Mouse (Mus musculus) heart, embryonic 14.5 days (tissue): ENCODE measurements around the gene 5730522E02Rik. TPM values are rescaled to one million over a fixed set of nuclear protein-coding genes. Genes with fewer than 3 reads are reported as not detected.
A peak's percentile ranks its signal among the peaks of the same experiment; 100 is the strongest.

Source experiments
- ATAC-seq: fragments of 200-750 bp; cut with Nextera tagmentation; 2 replicates; pipeline ENCODE4 v1.8.0; 2017; ENCODE audit warnings: low read depth, moderate TSS enrichment; ENCODE audit not compliant: insufficient number of reproducible peaks, insufficient read depth, low FRiP score
- H3K27ac ChIP-seq, 2 experiments: fragments of 200-500 bp in 1 of 2; fragments of 300-500 bp in 1 of 2; sonication (generic) in 1 of 2; replicated peaks in 1 of 2; 2 replicates each; pipeline ENCODE4 v1.5.1; 2012 to 2014; ENCODE audit warnings: low read depth in 2 of 2, low read length in 2 of 2, control low read depth in 1 of 2, mild to moderate bottlenecking in 1 of 2, mixed read lengths in 1 of 2; ENCODE audit not compliant: control insufficient read depth in 1 of 2, insufficient read depth in 1 of 2
- H3K27me3 ChIP-seq: fragments of 300-500 bp; sonication (generic); 2 replicates; pipeline ENCODE4 v1.6.1; 2014; ENCODE audit warnings: mild to moderate bottlenecking, low read length, control low read depth; ENCODE audit not compliant: control insufficient read depth, insufficient read depth
- H3K36me3 ChIP-seq: fragments of 300-500 bp; sonication (generic); 2 replicates; pipeline ENCODE4 v1.6.1; 2014; ENCODE audit warnings: mild to moderate bottlenecking, control low read depth, low read length, mixed read lengths; ENCODE audit not compliant: control insufficient read depth, insufficient read depth
- H3K4me1 ChIP-seq, 2 experiments: fragments of 200-500 bp in 1 of 2; fragments of 300-500 bp in 1 of 2; sonication (generic) in 1 of 2; 2 replicates each; pipeline ENCODE4 v1.6.1; 2012 to 2014; ENCODE audit warnings: low read length in 2 of 2, control low read depth in 1 of 2, mixed read lengths in 1 of 2; ENCODE audit not compliant: control insufficient read depth in 2 of 2, insufficient read depth in 2 of 2
- H3K4me2 ChIP-seq: fragments of 300-500 bp; sonication (generic); 2 replicates; pipeline ENCODE4 v1.6.1; 2014; ENCODE audit warnings: mild to moderate bottlenecking, low read length
- H3K4me3 ChIP-seq, 2 experiments: fragments of 200-500 bp in 1 of 2; fragments of 300-500 bp in 1 of 2; sonication (generic) in 1 of 2; 2 replicates each; pipeline ENCODE4 v1.5.1; 2012 to 2014; ENCODE audit warnings: low read length in 2 of 2, mild to moderate bottlenecking in 2 of 2, control low read depth in 1 of 2, low read depth in 1 of 2, moderate library complexity in 1 of 2; ENCODE audit not compliant: control insufficient read depth in 1 of 2, insufficient read depth in 1 of 2
- H3K9ac ChIP-seq: fragments of 300-500 bp; sonication (generic); 2 replicates; pipeline ENCODE4 v1.6.1; 2014; ENCODE audit warnings: mild to moderate bottlenecking, low read length
- H3K9me3 ChIP-seq: fragments of 300-500 bp; sonication (generic); 2 replicates; pipeline ENCODE4 v1.6.1; 2016; ENCODE audit warnings: low read length, control low read depth; ENCODE audit not compliant: control insufficient read depth
- WGBS: fragments of 180-500 bp; shearing (Covaris S2); extraction: QIAGEN DNeasy Blood & Tissue Kit; methylation state at CpG from one replicate; pipeline ENCODE4 v1.1.7; 2014; 5-methylcytosine and 5-hydroxymethylcytosine counted together
- polyA plus RNA-seq: library from polyadenylated mRNA; unstranded; fragments of >200 nt; fragmentation: Nextera tagmentation; extraction: Ambion mirVana; gene quantifications from 2 replicates; pipeline ENCODE4 v1.2.1, GENCODE M21; 2014

Gene 5730522E02Rik
- polyA plus RNA-seq, 1 experiment from 2014 or later, result 0.77 TPM

DNA sequence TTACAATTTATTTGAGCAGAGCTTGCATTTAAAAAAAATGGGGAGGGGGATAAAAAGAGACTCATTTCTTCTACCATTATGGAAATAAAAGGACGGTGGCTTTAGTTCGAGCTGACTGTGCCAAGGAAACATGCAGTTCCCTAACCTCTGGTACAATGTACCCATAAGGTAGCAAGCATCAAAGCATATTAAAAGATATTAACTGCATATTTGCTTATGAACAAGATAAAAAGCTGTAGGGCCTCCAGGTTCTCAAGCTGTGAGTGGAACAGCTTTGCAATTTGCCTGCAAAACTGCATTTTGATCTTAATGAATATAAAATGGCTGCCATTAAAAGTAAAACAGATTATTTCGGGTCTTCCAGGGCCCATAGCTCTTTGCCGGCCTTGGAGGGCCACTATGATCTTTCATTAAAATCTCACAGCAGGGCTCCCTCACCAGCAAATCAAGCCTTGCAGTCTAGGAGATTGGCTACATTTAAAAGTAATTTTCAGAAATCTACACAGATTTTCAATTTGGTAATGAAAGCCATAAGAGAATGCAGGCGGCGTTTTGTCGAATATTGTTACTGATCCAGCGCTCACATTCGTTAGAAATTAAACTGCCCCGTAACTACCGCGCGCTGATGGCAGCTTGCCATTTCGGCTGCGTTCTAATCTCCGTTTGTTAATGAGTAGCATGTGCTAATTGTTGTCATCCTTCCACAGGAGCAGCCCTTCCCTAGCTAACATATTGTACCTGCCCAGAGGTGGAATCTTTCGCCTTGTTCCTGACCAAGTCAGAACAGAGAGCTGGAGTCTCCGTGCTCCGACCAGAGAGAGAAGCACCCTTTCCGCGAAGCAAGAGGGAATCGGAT is 565.6 kb downstream of the 5730522E02Rik start:
- 58% methylated on average over 22 of the region's 22 CpGs for WGBS
- Histone ChIP-seq H3K4me1 (no peaks in the 10 kb centered on the region), H3K9ac (no peak overlapping the region), H3K4me3 (peak overlapping the region; percentile 19 to 31), H3K36me3 (no peaks in the 10 kb centered on the region), H3K27ac (no peak overlapping the region), H3K4me2 (peak overlapping the region; percentile 54), H3K27me3 (no peaks in the 10 kb centered on the region), H3K9me3 (no peaks in the 10 kb centered on the region)
- no peak for ATAC-seq

DNA sequence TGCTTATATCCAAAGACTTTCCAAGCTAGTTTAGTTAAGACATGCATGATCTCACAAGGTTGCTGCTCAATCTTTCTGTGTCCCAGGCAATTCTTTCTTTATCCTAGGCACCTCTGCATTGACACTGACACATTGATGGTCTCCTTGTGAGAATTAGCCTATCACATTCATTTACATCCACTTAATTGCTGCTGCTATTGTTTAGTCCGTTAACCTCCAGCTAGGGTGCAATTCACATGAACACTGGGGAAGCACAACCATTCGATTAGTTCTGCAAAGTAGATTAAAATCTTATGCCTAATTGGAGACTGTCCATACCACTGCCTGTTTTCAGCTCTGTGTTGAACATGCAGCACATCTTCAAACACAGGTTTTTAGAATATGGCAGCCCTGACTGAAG is 603.7 kb downstream of the 5730522E02Rik start:
- Histone ChIP-seq H3K9me3 (no peaks in the 10 kb centered on the region), H3K9ac (no peak overlapping the region), H3K4me1 (no peaks in the 10 kb centered on the region), H3K27me3 (no peaks in the 10 kb centered on the region), H3K4me2 (no peak overlapping the region), H3K4me3 (no peak overlapping the region), H3K27ac (no peak overlapping the region), H3K36me3 (no peaks in the 10 kb centered on the region)
- 73% methylated on average over 2 of the region's 2 CpGs for WGBS
- no peak for ATAC-seq

DNA sequence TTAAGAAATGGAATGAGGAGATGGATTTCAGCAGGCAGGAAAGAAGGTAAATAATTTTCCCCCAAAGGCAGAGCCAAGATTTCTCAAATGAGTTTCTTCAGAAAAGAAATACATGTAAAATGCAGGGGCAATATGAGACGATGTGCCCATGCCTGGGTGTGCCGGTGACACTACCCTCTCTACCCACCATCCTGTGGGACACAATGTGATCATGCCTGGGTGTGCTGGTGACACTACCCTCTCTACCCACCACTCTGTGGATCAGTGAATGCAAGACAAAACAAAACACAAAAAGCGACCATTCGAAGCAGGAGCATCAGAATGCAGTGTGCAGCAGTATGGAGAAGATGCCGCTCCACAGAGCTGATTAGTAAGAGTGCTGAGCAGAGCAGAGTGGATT is 610.5 kb downstream of the 5730522E02Rik start:
- no peak for ATAC-seq
- H3K27ac ChIP-seq, result no peak overlapping the region
- H3K4me1 ChIP-seq, result no peaks in the 10 kb centered on the region
- H3K4me2 ChIP-seq, result no peak overlapping the region
- no peaks in the 10 kb centered on the region for H3K27me3 ChIP-seq
- H3K9ac ChIP-seq, result no peak overlapping the region
- H3K36me3 ChIP-seq, result no peaks in the 10 kb centered on the region
- 86% methylated on average over 5 of the region's 5 CpGs for WGBS
- no peaks in the 10 kb centered on the region for H3K9me3 ChIP-seq
- H3K4me3 ChIP-seq, result no peak overlapping the region

DNA sequence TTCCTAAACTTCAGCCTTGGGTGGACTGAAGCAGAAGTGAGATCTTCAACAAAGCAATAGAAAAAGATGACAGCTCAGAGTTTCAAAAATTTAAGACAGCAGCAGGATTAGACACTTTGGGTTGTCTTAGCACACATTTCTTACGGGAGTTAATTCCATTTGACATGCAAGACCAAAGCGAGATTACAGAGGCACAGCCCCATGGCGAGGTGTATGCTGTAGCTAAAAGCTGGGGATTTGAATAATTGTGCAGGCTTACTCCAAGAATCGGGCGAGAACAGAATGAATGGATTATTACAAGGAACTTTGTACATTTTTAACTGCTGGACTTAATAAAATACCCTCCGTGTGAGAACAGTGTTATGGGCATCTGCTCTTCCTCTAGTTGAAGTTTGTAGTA is 615.3 kb downstream of the 5730522E02Rik start:
- H3K27me3 ChIP-seq, result no peaks in the 10 kb centered on the region
- no peak overlapping the region for H3K9ac ChIP-seq
- ATAC-seq, result no peak
- 73% methylated on average over 6 of the region's 6 CpGs for WGBS
- H3K27ac ChIP-seq, result no peak overlapping the region
- H3K4me3 ChIP-seq, result no peak overlapping the region
- H3K4me1 ChIP-seq, result no peaks in the 10 kb centered on the region; a peak in 1 of 4 replicates
- H3K36me3 ChIP-seq, result no peaks in the 10 kb centered on the region
- H3K4me2 ChIP-seq, result no peak overlapping the region
- no peaks in the 10 kb centered on the region for H3K9me3 ChIP-seq

DNA sequence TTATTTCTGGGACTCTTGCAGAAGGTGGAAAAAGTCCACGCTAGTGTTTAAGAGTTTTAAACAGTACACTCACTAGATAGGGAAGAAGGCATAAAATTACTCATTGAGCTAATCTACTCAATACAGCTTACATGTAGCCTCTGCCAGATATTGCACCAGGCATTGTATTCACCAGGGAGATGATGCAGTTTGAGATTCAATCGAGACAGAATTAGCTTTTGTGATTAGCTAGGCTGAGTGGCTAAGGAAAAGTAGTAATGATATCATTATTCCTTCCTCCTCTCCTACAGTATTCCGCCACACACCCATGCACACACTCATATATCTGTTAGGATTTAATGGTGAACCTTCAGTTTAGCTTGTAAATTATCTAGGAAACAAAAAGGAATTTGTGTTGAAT is 615.8 kb downstream of the 5730522E02Rik start:
- WGBS, result 64% methylated on average over 3 of the region's 3 CpGs
- Histone ChIP-seq H3K4me2 (no peak overlapping the region), H3K27ac (no peak overlapping the region), H3K27me3 (no peaks in the 10 kb centered on the region), H3K4me1 (peaks cover 0 to 2% of the 10 kb centered on the region in 2 experiments; a peak in 3 of 4 replicates), H3K4me3 (no peak overlapping the region), H3K9ac (no peak overlapping the region), H3K9me3 (no peaks in the 10 kb centered on the region), H3K36me3 (no peaks in the 10 kb centered on the region)
- ATAC-seq, result no peak

DNA sequence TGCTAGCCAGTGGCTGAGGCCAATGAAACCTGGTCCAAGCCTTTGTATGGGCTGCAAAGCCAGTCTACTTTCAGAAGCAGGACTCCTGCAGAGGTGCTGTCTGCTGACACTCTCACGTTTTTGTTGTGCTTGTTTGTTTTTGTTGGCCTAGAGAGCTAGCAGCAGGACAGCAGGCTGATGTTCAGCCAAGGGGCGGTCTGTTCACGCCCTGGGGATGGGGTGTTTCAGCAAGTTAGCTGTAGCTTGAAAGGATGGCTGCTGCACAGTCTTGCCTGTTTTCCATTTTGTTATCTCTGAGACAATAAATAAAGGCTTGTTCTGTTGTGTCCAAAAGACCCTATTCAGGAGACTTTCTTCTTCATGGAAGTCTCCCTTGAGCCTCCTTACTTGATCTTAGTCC is 618.3 kb downstream of the 5730522E02Rik start:
- ATAC-seq, result no peak
- H3K9ac ChIP-seq, result no peak overlapping the region
- H3K4me3 ChIP-seq, result no peak overlapping the region
- H3K36me3 ChIP-seq, result no peaks in the 10 kb centered on the region
- 22% methylated on average over 3 of the region's 3 CpGs for WGBS
- no peak overlapping the region for H3K4me2 ChIP-seq
- H3K27me3 ChIP-seq, result no peaks in the 10 kb centered on the region
- H3K4me1 ChIP-seq, result peaks cover 0 to 4% of the 10 kb centered on the region in 2 experiments; a peak in 3 of 4 replicates
- no peak overlapping the region for H3K27ac ChIP-seq
- H3K9me3 ChIP-seq, result no peaks in the 10 kb centered on the region

DNA sequence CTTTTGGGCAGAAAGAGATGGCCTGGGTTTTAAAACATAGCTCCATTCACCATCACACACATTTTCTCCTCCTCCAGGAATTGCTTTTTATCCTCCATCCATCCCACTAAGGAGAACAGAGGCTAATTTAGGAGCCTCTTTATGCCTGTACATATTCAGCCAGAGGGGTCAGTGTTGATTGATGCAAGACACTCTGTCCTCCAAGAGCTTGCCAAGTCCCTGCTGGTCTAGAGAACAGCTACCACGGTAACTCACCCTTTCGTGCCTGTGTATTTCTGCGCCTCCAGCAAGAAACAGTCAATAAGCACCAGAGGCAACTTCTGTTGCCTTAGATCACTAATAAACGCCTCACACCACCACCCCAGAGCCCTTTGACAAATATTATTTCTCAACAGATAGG is 620.3 kb downstream of the 5730522E02Rik start:
- no peak overlapping the region for H3K27ac ChIP-seq
- no peak overlapping the region for H3K4me3 ChIP-seq
- no peak overlapping the region for H3K4me2 ChIP-seq
- no peak overlapping the region for H3K9ac ChIP-seq
- H3K9me3 ChIP-seq, result no peaks in the 10 kb centered on the region
- WGBS, result 35% methylated on average over 4 of the region's 4 CpGs
- H3K36me3 ChIP-seq, result no peaks in the 10 kb centered on the region
- no peak; the same call in 1 of the 2 replicates for ATAC-seq
- H3K27me3 ChIP-seq, result no peaks in the 10 kb centered on the region
- H3K4me1 ChIP-seq, result peaks cover 0 to 4% of the 10 kb centered on the region in 2 experiments; a peak in 3 of 4 replicates
